Mouse (Mus musculus) stomach, postnatal 0 days (tissue): ENCODE measurements around the gene Bcl2a1c. TPM values are rescaled to one million over a fixed set of nuclear protein-coding genes. Genes with fewer than 3 reads are reported as not detected.
"Not testable (repeated sequence)": the region's sequence is repeated elsewhere in the genome, so short reads cannot be mapped to it uniquely, and the experiment has no call there.

Experiments
- ATAC-seq: fragments of 200-750 bp; cut with Nextera tagmentation; 2 replicates; pipeline ENCODE4 v1.8.0; 2017; ENCODE audit not compliant: low FRiP score, low TSS enrichment
- DNase-seq: peaks from one replicate; pipeline ENCODE4 v3.0.0-alpha.2; 2016; ENCODE audit warnings: low spot score
- H3K27ac ChIP-seq: fragments of 300-500 bp; sonication (generic); replicated peaks from 2 replicates; pipeline ENCODE4 v1.5.1; 2014; ENCODE audit warnings: mild to moderate bottlenecking, control low read depth
- H3K27me3 ChIP-seq: fragments of 300-500 bp; sonication (generic); 2 replicates; pipeline ENCODE4 v1.6.1; 2014; ENCODE audit warnings: low read length; ENCODE audit not compliant: control insufficient read depth, insufficient read depth
- H3K36me3 ChIP-seq: fragments of 300-500 bp; sonication (generic); 2 replicates; pipeline ENCODE4 v1.6.1; 2014; ENCODE audit warnings: low read length, mixed read lengths; ENCODE audit not compliant: control insufficient read depth, insufficient read depth
- H3K4me1 ChIP-seq: fragments of 300-500 bp; sonication (generic); replicated peaks from 2 replicates; pipeline ENCODE4 v1.6.1; 2014; ENCODE audit warnings: antibody characterized with exemption; ENCODE audit not compliant: control insufficient read depth, insufficient read depth
- H3K4me2 ChIP-seq: fragments of 300-500 bp; sonication (generic); replicated peaks from 2 replicates; pipeline ENCODE4 v1.6.1; 2014; ENCODE audit warnings: low read depth, mild to moderate bottlenecking, control low read depth, moderate library complexity
- H3K4me3 ChIP-seq: fragments of 300-500 bp; sonication (generic); 2 replicates; pipeline ENCODE4 v1.5.1; 2014; ENCODE audit warnings: low read depth, low read length, control low read depth
- H3K9ac ChIP-seq: fragments of 300-500 bp; sonication (generic); 2 replicates; pipeline ENCODE4 v1.6.1; 2014; ENCODE audit warnings: mild to moderate bottlenecking, low read length, control low read depth, mixed read lengths
- H3K9me3 ChIP-seq: fragments of 300-500 bp; sonication (generic); 2 replicates; pipeline ENCODE4 v1.6.1; 2016; ENCODE audit warnings: low read length; ENCODE audit not compliant: control insufficient read depth
- CTCF ChIP-seq: IDR thresholded peaks from 2 replicates; pipeline ENCODE4 v1.5.1; 2016; ENCODE audit warnings: antibody characterized with exemption, low read depth, mild to moderate bottlenecking, moderate library complexity
- EP300 ChIP-seq: optimal IDR thresholded peaks from 2 replicates; pipeline ENCODE3; 2016; ENCODE audit warnings: antibody characterized with exemption
- WGBS: fragments of 180-500 bp; shearing (Covaris S2); extraction: QIAGEN DNeasy Blood & Tissue Kit; methylation state at CpG from one replicate; pipeline ENCODE4 v1.1.7; 2014; 5-methylcytosine and 5-hydroxymethylcytosine counted together
- polyA plus RNA-seq: library from polyadenylated mRNA; unstranded; fragments of >200 nt; fragmentation: Nextera tagmentation; extraction: Ambion mirVana; gene quantifications from 2 replicates; pipeline ENCODE4 v1.2.1, GENCODE M21; 2015

Bcl2a1c gene
- polyA plus RNA-seq, 1 experiment from 2014 or later, result not detected

GRCm38 (mm10) chr9:114367783-114368470 is 38.0 kb downstream of the Bcl2a1c start:
- peak; percentile 91 for DNase-seq
- TF ChIP-seq EP300 (no peak), CTCF (no peak)
- Histone ChIP-seq H3K4me1 (no peaks in the 10 kb centered on the region), H3K27ac (no peak overlapping the region), H3K27me3 (no peaks in the 10 kb centered on the region), H3K4me3 (peak overlapping the region; percentile 53), H3K9ac (peak overlapping the region; percentile 53), H3K4me2 (peak overlapping the region; percentile 82), H3K9me3 (no peaks in the 10 kb centered on the region), H3K36me3 (no peaks in the 10 kb centered on the region)
- ATAC-seq, result peak; percentile 90
- under 1% methylated on average over 48 of the region's 48 CpGs for WGBS

GRCm38 (mm10) chr9:114368471-114368858 is 38.5 kb downstream of the Bcl2a1c start:
- Histone ChIP-seq H3K4me3 (peak overlapping the region; percentile 53), H3K27ac (no peak overlapping the region), H3K9ac (peak overlapping the region; percentile 53), H3K36me3 (no peaks in the 10 kb centered on the region), H3K27me3 (no peaks in the 10 kb centered on the region), H3K9me3 (no peaks in the 10 kb centered on the region), H3K4me2 (peak overlapping the region; percentile 82), H3K4me1 (no peaks in the 10 kb centered on the region)
- WGBS, result 10% methylated on average over 12 of the region's 12 CpGs
- TF ChIP-seq EP300, result no peak
- no peak for TF ChIP-seq CTCF
- ATAC-seq, result 0 out of 2 replicates have a peak, but pooled peaks have one; percentile 15
- no peak for DNase-seq

GRCm38 (mm10) chr9:114369389-114369788 is 39.5 kb downstream of the Bcl2a1c start:
- not testable (repeated sequence) for H3K9ac ChIP-seq, DNase-seq, H3K4me1 ChIP-seq, H3K4me2 ChIP-seq, H3K27me3 ChIP-seq, H3K4me3 ChIP-seq, H3K9me3 ChIP-seq, H3K36me3 ChIP-seq, H3K27ac ChIP-seq, ATAC-seq
- 56% methylated on average over 5 of the region's 5 CpGs for WGBS
- peak; percentile 55 for TF ChIP-seq CTCF

- not testable (repeated sequence) for H3K27ac ChIP-seq, H3K4me1 ChIP-seq, H3K9me3 ChIP-seq, H3K4me3 ChIP-seq, ATAC-seq, H3K27me3 ChIP-seq, H3K9ac ChIP-seq, DNase-seq, H3K4me2 ChIP-seq, H3K36me3 ChIP-seq
- WGBS, result 27% methylated on average over 5 of the region's 5 CpGs
- TF ChIP-seq CTCF, result peak; percentile 25; the same call in 1 of the 2 replicates
These were observed 41.8 kb downstream of the Bcl2a1c start for GRCm38 (mm10) chr9:114371717-114372116.

- Histone ChIP-seq H3K4me2 (no peak overlapping the region), H3K27me3 (no peaks in the 10 kb centered on the region), H3K4me3 (no peak overlapping the region), H3K9ac (no peak overlapping the region), H3K4me1 (no peaks in the 10 kb centered on the region), H3K27ac (no peak overlapping the region), H3K36me3 (peaks cover 3% of the 10 kb centered on the region), H3K9me3 (no peaks in the 10 kb centered on the region)
- no peak for DNase-seq
- 86% methylated on average over 10 of the region's 10 CpGs for WGBS
- TF ChIP-seq EP300, result no peak
- no peak for TF ChIP-seq CTCF
- no peak for ATAC-seq
These were observed 45.5 kb downstream of the Bcl2a1c start for GRCm38 (mm10) chr9:114375276-114375962.

- DNase-seq (no peak), ATAC-seq (no peak)
- no peak overlapping the region for H3K9ac ChIP-seq
- H3K27me3 ChIP-seq, result no peaks in the 10 kb centered on the region
- no peak overlapping the region for H3K4me3 ChIP-seq
- 87% methylated on average over 10 of the region's 10 CpGs for WGBS
- TF ChIP-seq EP300 (no peak), CTCF (no peak)
- H3K4me2 ChIP-seq, result no peak overlapping the region
- H3K36me3 ChIP-seq, result peaks cover 3% of the 10 kb centered on the region
- H3K4me1 ChIP-seq, result no peaks in the 10 kb centered on the region
- no peaks in the 10 kb centered on the region for H3K9me3 ChIP-seq
- no peak overlapping the region for H3K27ac ChIP-seq
These were observed 47.2 kb downstream of the Bcl2a1c start for GRCm38 (mm10) chr9:114377168-114377567.
